Mouse (Mus musculus) layer of hippocampus, postnatal 10 days (tissue): ENCODE data around the gene Zfp781. TPM values are rescaled to one million over a fixed set of nuclear protein-coding genes. Genes with fewer than 3 reads are reported as not detected.
"Not testable (repeated sequence)": the region's sequence is repeated elsewhere in the genome, so short reads cannot be mapped to it uniquely, and the experiment has no call there.

Experiments used
- DNase-seq, 2 experiments: peaks; one replicate each; pipeline ENCODE4 v3.0.0; 2021; ENCODE audit warnings: low spot score in 2 of 2
- long read RNA-seq: library from polyadenylated mRNA; stranded (forward); transcript quantifications from one replicate; pipeline ENCODE4 v2.0.0, GENCODE M21; 2023
- total RNA-seq, 2 experiments: library from RNA; stranded (reverse); gene quantifications; 2 replicates each; pipeline ENCODE4 v1.2.3; 2021

Zfp781 gene
- total RNA-seq, result 1 to 10 TPM; 3.8 to 4.7 TPM
- long read RNA-seq, result 0 reads

GRCm38 (mm10) chr10:81929842-81930743 lies at the start of gene Zfp781:
Gene Zfp781 (minus strand): TSS chr10:81930480.
- DNase-seq, result not testable (repeated sequence)

GRCm38 (mm10) chr10:81978365-81979003 lies 48.2 kb upstream of the Zfp781 start:
- peak; percentile 30 to 35 for DNase-seq

- DNase-seq, result not testable (repeated sequence)
Observed at GRCm38 (mm10) chr10:81930744-81931118, 451 bp upstream of the Zfp781 start.

- peak; percentile 4 to 18 for DNase-seq
Observed at GRCm38 (mm10) chr10:81863409-81864407, 66.6 kb downstream of the Zfp781 start, which contains the start of gene Gm32687. Gene Gm32687 (plus strand): TSS chr10:81863934.

Other genes with a start within 250 kb of the Zfp781 start
- 10 to 100 TPM; 11.3 to 12.4 TPM for gene Zfp433, start 225.7 kb downstream of the Zfp781 start, total RNA-seq
- gene Gm3055, start 159.3 kb downstream of the Zfp781 start, total RNA-seq, result 1 to 10 TPM; 6.8 to 8.3 TPM
- gene Gm4767, start 118.3 kb downstream of the Zfp781 start, total RNA-seq, result 1 to 10 TPM; 3.3 to 3.7 TPM
- gene Gm32687, start 66.5 kb downstream of the Zfp781 start, total RNA-seq, result 1 to 10 TPM; 2.8 to 3.3 TPM
- gene Zfp873, start 117.6 kb upstream of the Zfp781 start, total RNA-seq, result 10 to 100 TPM; 12.1 to 12.4 TPM
- gene BC024063, start 152.9 kb upstream of the Zfp781 start, total RNA-seq, result 1 to 10 TPM; 5.3 to 6.9 TPM
- 10 to 100 TPM; 11.8 to 12.4 TPM for gene AU041133, start 197.5 kb upstream of the Zfp781 start, total RNA-seq